Mouse (Mus musculus) B cell, adult 62 days (primary cell): Measurements from ENCODE around the gene Kctd20. TPM values are rescaled to one million over a fixed set of nuclear protein-coding genes. Genes with fewer than 3 reads are reported as not detected.

Source experiments
- total RNA-seq: library from RNA; stranded (reverse); gene quantifications from 4 replicates; pipeline ENCODE4 v1.2.4, GENCODE M21; 2023

Gene Kctd20
- total RNA-seq: 64.8 to 83.2 TPM (median 78.0 TPM) in 4 replicates

DNA sequence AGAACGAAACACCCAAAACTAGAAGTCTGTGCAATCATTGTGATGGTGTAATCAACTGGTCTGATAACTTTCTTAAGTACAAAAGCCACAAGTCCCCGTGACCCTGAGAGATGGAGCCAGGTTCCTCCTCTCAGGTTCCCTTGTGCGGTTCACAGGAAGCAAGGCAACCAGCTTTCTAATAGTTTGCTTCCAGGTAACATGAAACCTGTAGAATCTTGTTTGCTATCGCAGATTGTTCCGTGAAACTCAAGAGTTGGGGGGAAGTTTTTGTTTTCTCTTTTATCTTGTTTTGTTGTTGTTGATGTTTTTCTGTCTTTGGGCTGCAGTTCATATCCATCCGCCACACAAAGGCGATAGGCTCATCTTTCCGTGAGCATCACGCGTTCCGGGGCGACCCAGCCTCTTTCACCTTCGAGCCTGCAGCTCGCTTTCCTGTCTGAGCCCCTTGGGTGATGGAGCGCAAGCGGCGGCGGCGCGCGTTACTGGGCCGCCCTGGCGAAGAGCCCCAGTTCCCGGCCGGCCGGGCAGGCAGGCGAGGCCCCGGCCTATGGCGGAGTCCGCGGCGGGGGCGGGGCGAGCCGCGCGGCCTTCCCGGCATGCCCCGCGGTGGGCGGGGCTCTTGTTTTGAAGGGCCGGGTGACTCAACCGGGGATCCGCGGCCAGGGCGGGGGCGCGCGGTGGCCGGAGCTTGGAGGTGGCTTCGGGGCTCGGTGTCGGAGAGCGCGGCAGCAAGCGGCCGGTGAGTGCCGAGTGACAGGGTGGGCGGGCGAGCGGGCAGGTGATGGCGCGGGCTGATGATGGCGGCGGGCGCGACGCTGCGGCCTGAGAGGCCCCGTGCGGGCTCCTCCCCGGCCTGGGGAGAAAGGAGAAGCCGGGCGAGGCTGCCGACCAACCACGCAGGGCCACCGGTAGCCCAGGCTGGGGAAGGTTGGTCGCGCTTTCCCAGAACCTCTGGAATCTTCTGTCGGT lies at the start of gene Kctd20:
Kctd20 (plus strand) TSS at position 120 of the 969 bp plus-strand sequence.

DNA sequence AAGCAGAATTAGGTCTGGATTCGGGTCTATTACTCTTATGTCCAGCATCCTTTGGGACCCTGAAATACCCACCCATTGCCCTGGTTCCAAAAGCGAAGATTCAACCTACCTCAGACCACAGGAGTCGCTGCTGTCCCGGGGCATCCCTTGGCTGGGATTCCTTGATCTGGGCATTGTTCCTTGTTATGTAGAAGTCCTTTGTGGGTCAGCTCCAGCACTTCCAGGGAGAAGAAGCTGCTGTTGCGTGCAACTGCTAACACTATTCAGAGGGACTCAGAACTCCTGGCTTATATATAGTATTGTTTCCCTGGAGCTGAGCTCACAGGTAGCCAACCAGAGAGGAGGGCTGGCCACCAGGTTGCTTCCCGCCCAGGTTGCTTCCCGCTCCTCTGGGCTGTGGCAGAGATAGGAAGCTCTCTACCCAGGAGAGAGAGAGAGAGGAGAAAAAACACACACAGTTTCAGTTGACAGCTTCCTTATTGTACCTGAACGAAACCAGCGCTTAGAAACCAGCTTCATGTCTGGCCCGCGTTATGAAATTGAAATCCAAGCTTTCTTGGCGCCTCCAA lies 36.6 kb upstream of the Kctd20 start, which contains the start of gene 4930539E08Rik:
4930539E08Rik (minus strand) TSS at position 265 of the 569 bp plus-strand sequence.

DNA sequence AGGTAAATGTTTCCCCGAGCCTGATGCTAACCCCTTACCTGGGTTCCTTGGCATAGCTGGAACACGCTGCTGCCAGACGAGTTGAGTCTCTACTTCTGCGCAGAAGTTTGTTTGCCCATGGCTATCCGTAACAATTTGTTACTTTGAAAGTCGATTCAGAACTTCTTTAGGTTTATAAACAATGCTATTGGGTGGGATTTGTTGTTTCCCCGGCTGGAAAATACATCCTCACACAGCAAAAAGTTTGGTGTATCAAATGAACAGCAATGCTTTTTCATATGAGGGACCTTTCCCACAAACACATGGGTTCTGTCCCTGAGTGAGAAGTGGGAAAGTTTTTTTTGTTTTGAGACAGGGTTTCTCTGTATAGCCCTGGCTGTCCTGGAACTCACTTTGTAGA lies 8.0 kb upstream of the Kctd20 start, which contains the start of gene Pxt1:
Pxt1 (minus strand) TSS at position 101 of the 400 bp plus-strand sequence.

DNA sequence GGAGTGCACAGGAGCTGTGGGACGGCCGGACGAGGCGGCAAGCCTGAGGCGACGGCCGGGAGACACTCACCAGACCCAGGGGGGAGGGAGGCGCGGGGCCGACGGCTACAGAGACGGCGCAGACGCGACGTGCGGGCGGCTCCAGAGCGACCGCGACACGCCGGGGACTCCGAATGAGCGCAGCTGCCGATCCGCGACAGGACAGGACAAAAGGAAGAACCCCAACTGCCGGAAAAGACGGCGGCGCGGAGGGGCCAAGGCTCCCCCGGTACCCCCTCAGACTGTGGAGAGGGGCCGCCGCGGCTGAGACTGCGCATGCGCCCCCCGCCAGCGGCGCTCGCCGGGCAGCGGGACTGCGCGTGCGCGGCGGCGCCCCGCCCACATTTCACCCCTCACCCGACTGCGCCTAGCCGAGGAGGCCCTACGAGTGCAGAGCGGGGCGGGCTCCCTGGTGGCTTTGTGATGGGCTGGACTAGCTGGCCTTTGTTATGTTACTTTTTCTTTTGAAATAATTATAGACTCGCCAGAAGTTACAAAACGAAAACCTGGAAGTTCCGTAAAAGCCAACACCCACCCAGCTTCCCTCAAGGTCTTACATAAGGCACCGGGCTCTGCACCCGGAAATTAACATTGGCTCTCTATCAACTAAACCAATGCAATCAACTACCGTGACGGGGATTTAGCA lies 56.0 kb downstream of the Kctd20 start, which contains the start of gene Stk38:
Stk38 (minus strand) TSS at position 355 of the 685 bp plus-strand sequence.

Other genes starting within 250 kb of the Kctd20 start
- gene AC170998.1, start 225.9 kb upstream of the Kctd20 start, total RNA-seq: 7.3 to 8.5 TPM (median 7.7 TPM) in 4 replicates
- gene Mapk13, start 182.7 kb upstream of the Kctd20 start, total RNA-seq: 0.78 TPM in 1 of 4 replicates, not detected in the others
- 57.6 to 84.2 TPM (median 60.5 TPM) in 4 replicates for gene Brpf3, start 150.9 kb upstream of the Kctd20 start, total RNA-seq
- gene Pnpla1, start 93.5 kb upstream of the Kctd20 start, total RNA-seq: 0.12 to 0.18 TPM in 2 of 4 replicates, not detected in the others
- gene 4930539E08Rik, start 36.6 kb upstream of the Kctd20 start, total RNA-seq: 0.23 to 0.57 TPM in 2 of 4 replicates, not detected in the others
- gene Pxt1, start 8.1 kb upstream of the Kctd20 start, total RNA-seq: not detected in 4 replicates
- gene Stk38, start 56.0 kb downstream of the Kctd20 start, total RNA-seq: 164 to 178 TPM (median 168 TPM) in 4 replicates
- gene Srsf3, start 80.7 kb downstream of the Kctd20 start, total RNA-seq: 518 to 567 TPM (median 548 TPM) in 4 replicates
- 3.9 to 6.7 TPM (median 6.2 TPM) in 4 replicates for gene Cdkn1a, start 139.0 kb downstream of the Kctd20 start, total RNA-seq
- gene Rab44, start 162.2 kb downstream of the Kctd20 start, total RNA-seq: 0.15 to 1.1 TPM (median 0.50 TPM) in 3 of 4 replicates, not detected in the other